Mouse (Mus musculus): ENCODE results near the gene Hnrnpk.

DNA sequence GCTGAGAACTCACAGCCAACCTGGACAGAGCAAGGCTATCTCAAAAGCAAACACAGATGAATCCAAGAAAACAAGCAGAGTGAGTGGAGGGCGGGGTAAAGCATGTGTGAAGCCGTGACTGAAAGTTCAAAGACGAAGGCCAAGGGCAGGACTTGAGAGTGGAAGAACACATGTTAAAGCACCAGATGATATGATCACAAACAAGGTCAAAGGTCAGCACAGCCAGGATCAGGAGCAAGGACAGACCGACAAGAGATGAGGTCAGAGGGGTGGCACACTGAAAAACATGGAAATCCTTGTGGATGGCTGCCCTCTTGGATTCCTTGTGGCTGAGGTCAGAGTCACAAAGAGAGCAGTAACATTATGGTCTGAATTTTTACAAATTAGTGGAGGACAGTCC lies 52.5 kb downstream of the Hnrnpk start:
- no peak for TF ChIP-seq CTCF (IDR thresholded peaks at IDR 0.05; ENCODE audit: low read depth)
- no peak for TF ChIP-seq EP300 (optimal IDR thresholded peaks at IDR 0.05)

Data from stomach, postnatal 0 days (tissue).